Mouse (Mus musculus): ENCODE measurements at regions not wholly inside any gene's neighbourhood (a gene's known extent, or its start where the extent isn't known, plus 50 kb on each side); places are given as distances from the start of the nearest gene placed in this dataset.

DNA sequence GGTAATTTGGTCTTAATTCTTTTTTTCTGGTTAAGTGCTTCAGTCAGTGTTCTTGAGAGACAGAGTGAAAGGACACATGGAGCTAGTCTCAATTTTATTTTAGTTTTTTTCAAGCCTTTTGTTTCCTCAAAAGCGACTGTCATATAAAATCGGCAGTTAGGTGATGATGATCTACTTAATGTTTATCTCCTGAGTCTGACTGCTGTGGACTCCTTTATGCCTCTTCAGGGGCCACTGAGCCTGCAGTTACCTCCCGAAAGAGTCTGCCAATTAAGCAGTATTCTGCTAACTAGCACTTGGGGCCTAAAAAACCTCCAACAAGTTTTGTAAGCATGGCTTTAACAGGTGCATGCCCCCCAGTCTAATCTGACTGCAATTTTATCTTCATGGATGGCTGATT is 170.0 kb upstream of the Flrt2 start:
- 71% methylated on average over 3 of the region's 3 CpGs for WGBS

DNA sequence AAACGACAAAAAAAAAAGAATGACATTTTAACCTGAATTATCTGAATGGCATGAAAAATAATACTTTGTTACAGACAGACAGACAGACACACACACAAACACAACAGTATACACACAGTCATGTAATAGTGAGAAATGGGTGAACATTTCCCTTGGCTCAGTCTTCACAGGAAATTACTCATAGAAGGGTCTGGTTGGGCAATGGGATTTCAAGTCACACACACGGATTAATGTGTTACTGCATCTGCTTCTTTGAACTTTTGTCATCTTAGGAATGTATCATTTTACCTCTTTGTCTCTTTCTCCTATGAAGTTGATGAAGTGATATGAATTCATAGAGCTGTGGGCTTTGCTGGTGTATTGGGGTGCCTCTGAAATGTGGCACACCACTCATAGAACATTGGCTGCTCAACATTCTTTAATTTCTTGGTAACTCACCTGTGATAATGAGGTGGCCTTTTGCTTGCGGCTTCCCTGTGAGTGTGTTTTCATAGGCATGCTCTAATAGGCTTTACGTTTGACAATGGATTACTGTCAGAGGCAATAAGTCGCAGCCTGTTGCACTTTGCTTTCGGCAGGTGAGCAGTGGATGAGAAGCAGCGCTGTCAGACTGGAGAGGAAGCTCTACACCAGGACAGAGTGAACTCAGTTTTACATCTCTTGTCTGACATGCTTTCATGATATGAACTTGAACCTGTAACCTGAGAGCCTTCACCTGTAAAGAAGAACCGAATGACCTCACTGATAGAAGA is 158.0 kb upstream of the Flrt2 start:
- no peaks in the 10 kb centered on the region for H3K27me3 ChIP-seq (replicated peaks; ENCODE audit: low read depth, poor library complexity, severe bottlenecking)
- H3K4me1 ChIP-seq: no peaks in the 10 kb centered on the region
- no peak overlapping the region for H3K27ac ChIP-seq (replicated peaks)
- WGBS: 75% methylated on average over 8 of the region's 8 CpGs
- no peaks in the 10 kb centered on the region for H3K9me3 ChIP-seq
- H3K4me3 ChIP-seq: no peak overlapping the region
- DNase-seq (ENCODE audit: low spot score): peak; percentile 12
- H3K36me3 ChIP-seq (replicated peaks): no peaks in the 10 kb centered on the region

More for the DNA sequence above, 170.0 kb upstream of the Flrt2 start:
- Histone ChIP-seq H3K27ac (replicated peaks) (no peak overlapping the region), H3K27me3 (replicated peaks; ENCODE audit: low read depth, poor library complexity, severe bottlenecking) (no peaks in the 10 kb centered on the region), H3K36me3 (replicated peaks) (no peaks in the 10 kb centered on the region), H3K9me3 (no peaks in the 10 kb centered on the region), H3K4me1 (no peaks in the 10 kb centered on the region), H3K4me3 (no peak overlapping the region)
- no peak for DNase-seq (ENCODE audit: low spot score)

- Histone ChIP-seq H3K4me3 (no peak overlapping the region), H3K27me3 (replicated peaks; ENCODE audit: low read depth, poor library complexity, severe bottlenecking) (no peaks in the 10 kb centered on the region), H3K27ac (replicated peaks) (peak overlapping the region; percentile 57), H3K9me3 (no peaks in the 10 kb centered on the region), H3K36me3 (replicated peaks) (no peaks in the 10 kb centered on the region), H3K4me1 (peaks cover 38% of the 10 kb centered on the region)
- peak; percentile 24 for DNase-seq (ENCODE audit: low spot score)
- 33% methylated on average over 6 of the region's 6 CpGs for WGBS
These were observed 144.7 kb upstream of the Flrt2 start for GRCm38 (mm10) chr12:95547301-95547700.

- Histone ChIP-seq H3K36me3 (replicated peaks) (no peaks in the 10 kb centered on the region), H3K4me3 (no peak overlapping the region), H3K27me3 (replicated peaks; ENCODE audit: low read depth, poor library complexity, severe bottlenecking) (no peaks in the 10 kb centered on the region), H3K4me1 (peaks cover 7% of the 10 kb centered on the region; the same call in 1 of the 2 replicates), H3K9me3 (no peaks in the 10 kb centered on the region), H3K27ac (replicated peaks) (no peak overlapping the region)
- 95% methylated on average over 3 of the region's 3 CpGs for WGBS
- no peak for DNase-seq (ENCODE audit: low spot score)
These were observed 138.9 kb upstream of the Flrt2 start for GRCm38 (mm10) chr12:95553129-95553528.

GRCm38 (mm10) chr12:95558706-95559406 is 133.2 kb upstream of the Flrt2 start:
- DNase-seq (ENCODE audit: low spot score): no peak
- H3K4me3 ChIP-seq: no peak overlapping the region
- peaks cover 11% of the 10 kb centered on the region for H3K4me1 ChIP-seq
- no peaks in the 10 kb centered on the region for H3K36me3 ChIP-seq (replicated peaks)
- no peaks in the 10 kb centered on the region for H3K9me3 ChIP-seq
- H3K27ac ChIP-seq (replicated peaks): no peak overlapping the region
- H3K27me3 ChIP-seq (replicated peaks; ENCODE audit: low read depth, poor library complexity, severe bottlenecking): no peaks in the 10 kb centered on the region
- WGBS: 64% methylated on average over 6 of the region's 6 CpGs

- H3K27me3 ChIP-seq (replicated peaks; ENCODE audit: low read depth, poor library complexity, severe bottlenecking): no peaks in the 10 kb centered on the region
- peaks cover 3% of the 10 kb centered on the region; the same call in 1 of the 2 replicates for H3K9me3 ChIP-seq
- no peaks in the 10 kb centered on the region for H3K36me3 ChIP-seq (replicated peaks)
- peak; percentile 11 for DNase-seq (ENCODE audit: low spot score)
- 59% methylated on average over 4 of the region's 4 CpGs for WGBS
- H3K4me1 ChIP-seq: peaks cover 9% of the 10 kb centered on the region
- H3K4me3 ChIP-seq: no peak overlapping the region
- H3K27ac ChIP-seq (replicated peaks): peak overlapping the region; percentile 51
These were observed 128.6 kb upstream of the Flrt2 start for GRCm38 (mm10) chr12:95563431-95563830.

GRCm38 (mm10) chr12:95576772-95577171 is 115.3 kb upstream of the Flrt2 start:
- H3K27ac ChIP-seq (replicated peaks): no peak overlapping the region
- H3K4me3 ChIP-seq: no peak overlapping the region
- H3K4me1 ChIP-seq: no peaks in the 10 kb centered on the region
- no peaks in the 10 kb centered on the region for H3K36me3 ChIP-seq (replicated peaks)
- no peaks in the 10 kb centered on the region for H3K9me3 ChIP-seq
- no peak for DNase-seq (ENCODE audit: low spot score)
- no peaks in the 10 kb centered on the region for H3K27me3 ChIP-seq (replicated peaks; ENCODE audit: low read depth, poor library complexity, severe bottlenecking)
- 90% methylated on average over 3 of the region's 3 CpGs for WGBS

- DNase-seq (ENCODE audit: low spot score): no peak
- Histone ChIP-seq H3K4me1 (no peaks in the 10 kb centered on the region), H3K27me3 (replicated peaks; ENCODE audit: low read depth, poor library complexity, severe bottlenecking) (no peaks in the 10 kb centered on the region), H3K4me3 (no peak overlapping the region), H3K27ac (replicated peaks) (no peak overlapping the region), H3K36me3 (replicated peaks) (no peaks in the 10 kb centered on the region), H3K9me3 (no peaks in the 10 kb centered on the region)
These were observed 103.0 kb upstream of the Flrt2 start for GRCm38 (mm10) chr12:95589011-95589410.

DNA sequence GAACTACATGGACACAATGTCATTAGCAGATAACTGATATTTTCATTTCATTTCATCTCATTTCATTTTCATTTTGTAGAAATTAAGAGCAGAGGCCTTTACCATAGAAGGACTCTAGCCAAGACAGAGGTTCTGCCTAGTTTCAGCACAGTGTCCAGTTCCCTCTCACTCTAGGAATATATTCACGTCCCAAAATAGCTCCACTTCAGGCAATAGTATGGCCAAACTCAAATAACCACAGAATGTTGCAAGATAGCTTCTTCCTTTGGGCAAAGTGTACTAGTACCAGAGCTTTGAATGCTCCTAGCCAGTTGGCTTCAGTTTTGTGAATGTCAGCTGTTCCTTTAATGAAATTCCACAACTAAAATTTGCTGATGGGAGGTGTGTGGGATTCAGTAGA is 72.7 kb upstream of the Flrt2 start:
- no peak for DNase-seq (ENCODE audit: low spot score)
- 83% methylated on average over 1 of the region's 1 CpGs for WGBS
- Histone ChIP-seq H3K9me3 (no peaks in the 10 kb centered on the region), H3K27ac (replicated peaks) (no peak overlapping the region), H3K4me1 (no peaks in the 10 kb centered on the region), H3K27me3 (replicated peaks; ENCODE audit: low read depth, poor library complexity, severe bottlenecking) (no peaks in the 10 kb centered on the region), H3K4me3 (no peak overlapping the region), H3K36me3 (replicated peaks) (no peaks in the 10 kb centered on the region)

GRCm38 (mm10) chr12:95631029-95631428 is 61.0 kb upstream of the Flrt2 start:
- 80% methylated on average over 1 of the region's 1 CpGs for WGBS
- H3K27me3 ChIP-seq (replicated peaks; ENCODE audit: low read depth, poor library complexity, severe bottlenecking): no peaks in the 10 kb centered on the region

GRCm38 (mm10) chr12:95636647-95637046 is 55.4 kb upstream of the Flrt2 start:
- Histone ChIP-seq H3K4me1 (peaks cover 3% of the 10 kb centered on the region), H3K9me3 (no peaks in the 10 kb centered on the region), H3K4me3 (no peak overlapping the region), H3K36me3 (replicated peaks) (no peaks in the 10 kb centered on the region), H3K27ac (replicated peaks) (no peak overlapping the region), H3K27me3 (replicated peaks; ENCODE audit: low read depth, poor library complexity, severe bottlenecking) (no peaks in the 10 kb centered on the region)
- no peak for DNase-seq (ENCODE audit: low spot score)

More at GRCm38 (mm10) chr12:95631029-95631428, 61.0 kb upstream of the Flrt2 start:
- H3K9me3 ChIP-seq: no peaks in the 10 kb centered on the region
- no peaks in the 10 kb centered on the region for H3K4me1 ChIP-seq
- no peak overlapping the region for H3K4me3 ChIP-seq
- no peak for DNase-seq (ENCODE audit: low spot score)
- no peaks in the 10 kb centered on the region for H3K36me3 ChIP-seq (replicated peaks)
- no peak overlapping the region for H3K27ac ChIP-seq (replicated peaks)

- H3K27me3 ChIP-seq (replicated peaks; ENCODE audit: low read depth, poor library complexity, severe bottlenecking): no peaks in the 10 kb centered on the region
- no peaks in the 10 kb centered on the region for H3K9me3 ChIP-seq
- no peak overlapping the region for H3K27ac ChIP-seq (replicated peaks)
- no peak overlapping the region for H3K4me3 ChIP-seq
- peaks cover 10% of the 10 kb centered on the region for H3K4me1 ChIP-seq
- H3K36me3 ChIP-seq (replicated peaks): no peaks in the 10 kb centered on the region
- DNase-seq (ENCODE audit: low spot score): no peak
These were observed 52.1 kb upstream of the Flrt2 start for GRCm38 (mm10) chr12:95639892-95640291.

DNA sequence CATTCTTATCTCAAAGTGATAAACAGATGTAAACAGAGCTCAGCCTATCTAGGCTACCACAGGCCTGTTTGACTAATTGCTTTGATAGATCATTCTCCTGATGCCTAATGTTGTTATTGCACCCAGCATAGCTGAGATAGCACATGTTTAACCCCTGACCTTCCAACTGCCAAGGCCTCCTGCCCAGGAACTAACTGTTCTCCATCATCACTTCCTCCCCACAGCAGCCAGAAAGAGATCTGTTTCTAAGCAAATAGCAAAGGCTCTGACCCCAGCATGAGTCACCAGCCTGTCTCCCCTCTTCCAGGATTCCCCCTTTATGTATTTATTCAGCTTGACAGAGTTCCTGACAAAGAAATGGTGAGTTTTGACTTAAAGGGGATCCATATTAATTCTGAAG is 50.4 kb upstream of the Flrt2 start:
- DNase-seq (ENCODE audit: low spot score): peak; percentile 59
- H3K9me3 ChIP-seq: no peaks in the 10 kb centered on the region
- H3K4me3 ChIP-seq: no peak overlapping the region
- H3K36me3 ChIP-seq (replicated peaks): no peaks in the 10 kb centered on the region
- no peak overlapping the region; the same call in 1 of the 2 replicates for H3K27ac ChIP-seq (replicated peaks)
- no peaks in the 10 kb centered on the region for H3K27me3 ChIP-seq (replicated peaks; ENCODE audit: low read depth, poor library complexity, severe bottlenecking)
- peaks cover 10% of the 10 kb centered on the region for H3K4me1 ChIP-seq

All from embryonic facial prominence, embryonic 10.5 days (tissue).